Mouse (Mus musculus) ES-Bruce4 (cell line): Measurements from ENCODE around the gene Rprd2. TPM values are rescaled to one million over a fixed set of nuclear protein-coding genes. Genes with fewer than 3 reads are reported as not detected.

ENCODE experiments used
- H3K27ac ChIP-seq: 2 replicates; pipeline ENCODE4 v1.5.1; 2012; ENCODE audit warnings: low read length, inconsistent platforms; ENCODE audit not compliant: insufficient read depth
- H3K27me3 ChIP-seq: 2 replicates; pipeline ENCODE4 v1.6.1; 2012; ENCODE audit warnings: mild to moderate bottlenecking, low read length, inconsistent platforms; ENCODE audit not compliant: control insufficient read depth, poor library complexity, insufficient read depth, severe bottlenecking
- H3K36me3 ChIP-seq: 2 replicates; pipeline ENCODE4 v1.6.1; 2012; ENCODE audit warnings: inconsistent platforms, mild to moderate bottlenecking, low read length, moderate library complexity; ENCODE audit not compliant: control insufficient read depth, poor library complexity, insufficient read depth, severe bottlenecking
- H3K4me1 ChIP-seq: one replicate; pipeline ENCODE4 v1.8.1; 2011; ENCODE audit warnings: low read length; ENCODE audit not compliant: control insufficient read depth, insufficient read depth
- H3K4me3 ChIP-seq: 2 replicates; pipeline ENCODE4 v1.5.1; 2011; ENCODE audit warnings: low read depth, mild to moderate bottlenecking, low read length
- H3K9ac ChIP-seq: 2 replicates; pipeline ENCODE4 v1.6.1; 2012; ENCODE audit warnings: low read depth, mild to moderate bottlenecking, inconsistent platforms; ENCODE audit not compliant: poor library complexity, severe bottlenecking
- H3K9me3 ChIP-seq: replicated peaks from 2 replicates; pipeline ENCODE4 v1.6.1; 2012; ENCODE audit warnings: mild to moderate bottlenecking, low read length, inconsistent platforms; ENCODE audit not compliant: control insufficient read depth, poor library complexity, insufficient read depth, severe bottlenecking
- CTCF ChIP-seq: IDR thresholded peaks from one replicate; pipeline ENCODE4 v1.8.1; 2011; ENCODE audit warnings: low read depth, low read length
- EP300 ChIP-seq: IDR thresholded peaks from 2 replicates; pipeline ENCODE4 v1.6.1; 2011; ENCODE audit warnings: low read depth, low read length; ENCODE audit not compliant: insufficient read depth
- POLR2A ChIP-seq: IDR thresholded peaks from one replicate; pipeline ENCODE4 v1.8.1; 2011; ENCODE audit warnings: low read length; ENCODE audit not compliant: insufficient read depth
- polyA plus RNA-seq: library from polyadenylated mRNA; stranded (reverse); fragments of >200 nt; gene quantifications from 2 replicates; pipeline ENCODE4 v1.2.4, GENCODE M21; 2011; ENCODE audit warnings: low read depth; ENCODE audit not compliant: missing spikeins, insufficient read depth, insufficient read length

Gene Rprd2
- polyA plus RNA-seq, 1 experiment: 51.4 TPM

GRCm38 (mm10) chr3:95722386-95722785 is 96.3 kb downstream of the Rprd2 start:
- Histone ChIP-seq H3K36me3 (no peaks in the 10 kb centered on the region), H3K9me3 (no peaks in the 10 kb centered on the region), H3K27me3 (no peaks in the 10 kb centered on the region), H3K4me3 (no peak overlapping the region), H3K9ac (no peak overlapping the region), H3K4me1 (no peaks in the 10 kb centered on the region), H3K27ac (no peak overlapping the region)
- TF ChIP-seq POLR2A (no peak), CTCF (no peak), EP300 (no peak)

GRCm38 (mm10) chr3:95718153-95718552 is 100.5 kb downstream of the Rprd2 start:
- Histone ChIP-seq H3K27ac (no peak overlapping the region), H3K4me1 (no peaks in the 10 kb centered on the region)

DNA sequence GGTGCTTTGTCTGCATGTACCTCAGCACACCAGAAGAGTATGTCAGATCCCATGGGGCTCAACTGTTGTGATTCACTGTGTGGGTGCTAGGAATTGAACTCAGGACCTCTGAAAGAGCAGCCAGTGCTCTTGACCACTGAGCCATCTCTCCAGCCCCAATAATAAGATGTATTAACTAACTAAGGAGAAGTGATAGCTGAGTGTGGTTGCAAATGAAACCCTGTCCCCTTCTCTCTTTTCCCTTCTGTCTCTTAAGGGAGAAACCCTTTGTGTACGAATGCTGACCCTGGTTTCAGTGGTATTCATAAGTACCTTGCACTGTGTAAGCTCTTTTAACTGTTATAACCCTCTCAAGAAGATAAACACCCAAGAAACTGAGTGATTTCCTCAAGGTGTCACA is 102.6 kb downstream of the Rprd2 start:
- H3K4me1 ChIP-seq: no peaks in the 10 kb centered on the region
- H3K27ac ChIP-seq: no peak overlapping the region
- TF ChIP-seq CTCF (no peak), EP300 (no peak), POLR2A (no peak)
- no peak overlapping the region for H3K4me3 ChIP-seq
- H3K27me3 ChIP-seq: no peaks in the 10 kb centered on the region
- H3K9me3 ChIP-seq: peaks cover 3% of the 10 kb centered on the region; the same call in 1 of the 2 replicates
- H3K9ac ChIP-seq: no peak overlapping the region
- no peaks in the 10 kb centered on the region for H3K36me3 ChIP-seq

More at GRCm38 (mm10) chr3:95718153-95718552, 100.5 kb downstream of the Rprd2 start:
- Histone ChIP-seq H3K9ac (no peak overlapping the region), H3K36me3 (no peaks in the 10 kb centered on the region), H3K27me3 (no peaks in the 10 kb centered on the region), H3K4me3 (no peak overlapping the region), H3K9me3 (peaks cover 2% of the 10 kb centered on the region; the same call in 1 of the 2 replicates)
- TF ChIP-seq EP300 (no peak), POLR2A (no peak), CTCF (no peak)

Other genes with a start within 250 kb of the Rprd2 start
- 39.0 and 40.7 TPM in 2 replicates for gene Golph3l, start 229.9 kb downstream of the Rprd2 start, polyA plus RNA-seq
- gene Ensa, start 193.9 kb downstream of the Rprd2 start, polyA plus RNA-seq: 67.4 and 68.5 TPM in 2 replicates
- 247 and 264 TPM in 2 replicates for gene Mcl1, start 160.1 kb downstream of the Rprd2 start, polyA plus RNA-seq
- 6.9 and 10.1 TPM in 2 replicates for gene Adamtsl4, start 130.9 kb downstream of the Rprd2 start, polyA plus RNA-seq
- gene Ecm1, start 79.3 kb downstream of the Rprd2 start, polyA plus RNA-seq: 9.9 and 17.4 TPM in 2 replicates
- 74.5 and 78.3 TPM in 2 replicates for gene Tars2, start 58.7 kb downstream of the Rprd2 start, polyA plus RNA-seq
- gene Prpf3, start 37.0 kb upstream of the Rprd2 start, polyA plus RNA-seq: 92.4 and 100 TPM in 2 replicates
- 142 and 163 TPM in 2 replicates for gene Mrps21, start 52.7 kb upstream of the Rprd2 start, polyA plus RNA-seq
- 5.9 and 7.6 TPM in 2 replicates for gene Ciart, start 63.4 kb upstream of the Rprd2 start, polyA plus RNA-seq
- gene BC028528, start 73.1 kb upstream of the Rprd2 start, polyA plus RNA-seq: 3.6 and 5.4 TPM in 2 replicates
- 44.3 and 48.3 TPM in 2 replicates for gene Aph1a, start 75.1 kb upstream of the Rprd2 start, polyA plus RNA-seq
- gene Car14, start 85.8 kb upstream of the Rprd2 start, polyA plus RNA-seq: 2.4 and 3.3 TPM in 2 replicates
- 386 and 405 TPM in 2 replicates for gene Anp32e, start 110.4 kb upstream of the Rprd2 start, polyA plus RNA-seq
- 9.2 and 15.0 TPM in 2 replicates for gene Plekho1, start 177.1 kb upstream of the Rprd2 start, polyA plus RNA-seq
- gene Vps45, start 239.6 kb upstream of the Rprd2 start, polyA plus RNA-seq: 12.6 and 14.2 TPM in 2 replicates